Mouse (Mus musculus) forebrain, embryonic 14.5 days (tissue): ENCODE measurements at regions not wholly inside any gene's neighbourhood (a gene's known extent, or its start where the extent isn't known, plus 50 kb on each side); places are given as distances from the start of the nearest gene placed in this dataset.
A peak's percentile ranks its signal among the peaks of the same experiment; 100 is the strongest.

Experiments
- ATAC-seq: fragments of 200-750 bp; cut with Nextera tagmentation; 2 replicates; pipeline ENCODE4 v1.8.0; 2017; ENCODE audit warnings: mild to moderate bottlenecking, moderate library complexity
- DNase-seq: peaks from one replicate; pipeline ENCODE4 v3.0.0-alpha.2; 2015; ENCODE audit warnings: low spot score
- H3K27ac ChIP-seq: fragments of 300-500 bp; sonication (generic); 2 replicates; pipeline ENCODE4 v1.5.1; 2014; ENCODE audit warnings: low read depth, mild to moderate bottlenecking, control low read depth, low read length, moderate library complexity
- H3K27me3 ChIP-seq: fragments of 300-500 bp; sonication (generic); replicated peaks from 2 replicates; pipeline ENCODE4 v1.6.1; 2014; ENCODE audit warnings: low read length, control low read depth, mixed read lengths; ENCODE audit not compliant: control insufficient read depth, insufficient read depth
- H3K36me3 ChIP-seq: fragments of 300-500 bp; sonication (generic); 2 replicates; pipeline ENCODE4 v1.6.1; 2014; ENCODE audit warnings: low read length, control low read depth; ENCODE audit not compliant: control insufficient read depth, insufficient read depth
- H3K4me1 ChIP-seq: fragments of 300-500 bp; sonication (generic); 2 replicates; pipeline ENCODE4 v1.6.1; 2014; ENCODE audit warnings: antibody characterized with exemption, low read length, control low read depth; ENCODE audit not compliant: control insufficient read depth, insufficient read depth
- H3K4me2 ChIP-seq: fragments of 300-500 bp; sonication (generic); 2 replicates; pipeline ENCODE4 v1.6.1; 2014; ENCODE audit warnings: mild to moderate bottlenecking, control low read depth, low read length
- H3K4me3 ChIP-seq: fragments of 300-500 bp; sonication (generic); 2 replicates; pipeline ENCODE4 v1.5.1; 2014; ENCODE audit warnings: low read depth, low read length, control low read depth
- H3K9ac ChIP-seq: fragments of 300-500 bp; sonication (generic); 2 replicates; pipeline ENCODE4 v1.6.1; 2014; ENCODE audit warnings: mild to moderate bottlenecking, low read length, control low read depth, moderate library complexity
- H3K9me3 ChIP-seq: fragments of 300-500 bp; sonication (generic); replicated peaks from 2 replicates; pipeline ENCODE4 v1.6.1; 2016; ENCODE audit warnings: low read length, control low read depth, mixed read lengths; ENCODE audit not compliant: control insufficient read depth
- WGBS: fragments of 180-500 bp; shearing (Covaris S2); extraction: QIAGEN DNeasy Blood & Tissue Kit; methylation state at CpG from one replicate; pipeline ENCODE4 v1.1.7; 2014; 5-methylcytosine and 5-hydroxymethylcytosine counted together

DNA sequence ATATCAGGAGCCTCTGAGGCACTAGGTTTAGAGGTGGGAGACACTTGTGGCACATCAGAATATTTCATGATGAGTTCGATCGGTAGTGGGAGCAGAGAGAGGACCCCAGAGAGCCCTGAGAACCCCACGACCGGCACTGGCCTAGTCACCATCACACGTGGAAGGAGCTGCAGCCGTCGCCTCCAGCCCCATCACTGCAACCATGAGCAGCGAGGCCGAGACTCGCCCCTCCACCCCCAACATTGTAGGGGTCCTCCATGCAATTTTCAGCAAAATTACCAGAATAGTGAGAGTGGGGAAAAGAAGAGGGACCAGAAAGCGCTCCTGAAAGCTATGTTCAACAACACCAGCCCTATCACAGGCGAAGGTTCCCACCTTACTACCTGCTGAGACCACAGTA, 297.0 kb downstream of the Edem1 start:
- Histone ChIP-seq H3K4me1 (no peaks in the 10 kb centered on the region), H3K4me3 (no peak overlapping the region), H3K9ac (no peak overlapping the region), H3K36me3 (no peaks in the 10 kb centered on the region), H3K4me2 (no peak overlapping the region), H3K27me3 (no peaks in the 10 kb centered on the region), H3K27ac (no peak overlapping the region), H3K9me3 (no peaks in the 10 kb centered on the region)
- ATAC-seq (no peak), DNase-seq (no peak)
- WGBS = 95% methylated on average over 12 of the region's 12 CpGs

DNA sequence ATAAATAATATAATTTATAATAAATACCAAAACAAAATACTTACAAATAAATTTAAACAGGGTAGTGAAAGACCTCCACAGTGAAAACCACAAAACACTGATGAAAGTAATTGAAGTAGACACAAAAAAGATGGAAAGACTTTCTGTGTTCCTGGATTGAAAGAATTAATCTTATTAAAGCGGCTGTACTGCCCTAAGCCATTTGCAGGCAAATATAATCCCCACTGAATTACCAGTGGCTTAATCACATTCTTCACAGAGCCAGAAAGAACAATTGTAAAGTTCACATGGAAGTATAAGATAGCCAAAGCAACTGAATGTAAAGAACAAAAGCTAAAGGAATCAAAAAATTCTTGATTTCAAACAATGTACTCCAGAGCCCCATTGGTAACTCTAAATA, 298.8 kb downstream of the Edem1 start:
- no peaks in the 10 kb centered on the region for H3K36me3 ChIP-seq
- H3K4me3 ChIP-seq = no peak overlapping the region
- H3K4me2 ChIP-seq = no peak overlapping the region
- no peaks in the 10 kb centered on the region for H3K27me3 ChIP-seq
- no peak for ATAC-seq
- no peaks in the 10 kb centered on the region for H3K4me1 ChIP-seq
- H3K27ac ChIP-seq = no peak overlapping the region
- 63% methylated on average over 1 of the region's 1 CpGs for WGBS
- H3K9ac ChIP-seq = no peak overlapping the region
- DNase-seq = no peak
- no peaks in the 10 kb centered on the region for H3K9me3 ChIP-seq

DNA sequence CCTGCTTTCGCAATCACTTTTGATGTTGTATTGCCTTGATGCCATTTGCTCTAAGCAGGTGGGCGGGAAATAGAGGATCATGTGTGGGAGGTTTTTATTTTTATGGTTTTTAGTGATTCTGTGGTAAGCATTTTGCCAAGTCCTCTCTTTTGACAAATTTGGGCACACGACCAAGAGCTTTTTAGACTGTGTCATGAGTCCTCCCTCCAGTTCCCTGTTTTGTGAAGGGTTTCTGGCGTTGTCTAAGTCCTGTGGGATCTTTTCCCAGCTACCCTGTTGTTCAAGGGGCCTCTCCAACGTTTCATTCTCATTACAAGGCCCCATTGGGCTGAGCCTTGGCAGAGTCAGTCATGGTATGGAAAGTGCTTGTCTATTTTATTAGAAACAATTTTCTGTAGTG, 317.7 kb downstream of the Edem1 start:
- DNase-seq (peak; percentile 61), ATAC-seq (peak; percentile 53; the same call in 1 of the 2 replicates)
- WGBS = 49% methylated on average over 5 of the region's 5 CpGs

DNA sequence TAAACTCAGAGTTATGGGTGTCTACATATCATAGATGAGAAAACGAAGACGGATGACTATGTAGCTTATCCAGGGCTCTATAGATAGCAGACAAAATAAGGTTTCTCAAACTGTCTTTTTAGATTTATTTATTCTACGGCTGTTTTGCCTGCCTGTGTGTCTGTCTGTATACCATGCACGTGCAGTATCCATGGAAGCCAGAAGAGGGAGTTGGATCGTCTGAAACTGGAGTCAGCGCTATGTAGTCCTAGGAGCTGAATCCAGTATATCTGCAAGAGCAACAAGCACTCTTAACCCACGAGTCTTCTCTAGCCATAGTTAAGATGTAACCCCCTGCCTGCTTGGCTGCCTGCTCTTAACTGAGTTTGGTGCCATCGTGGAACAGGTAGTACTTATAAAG, 320.6 kb downstream of the Edem1 start:
- Histone ChIP-seq H3K4me3 (no peak overlapping the region), H3K9me3 (no peaks in the 10 kb centered on the region), H3K4me1 (peaks cover 4% of the 10 kb centered on the region; the same call in 1 of the 2 replicates), H3K27ac (no peak overlapping the region), H3K27me3 (no peaks in the 10 kb centered on the region), H3K9ac (no peak overlapping the region), H3K4me2 (no peak overlapping the region), H3K36me3 (no peaks in the 10 kb centered on the region)
- ATAC-seq = no peak
- DNase-seq = no peak
- WGBS = 78% methylated on average over 8 of the region's 8 CpGs

More for the DNA sequence above, 317.7 kb downstream of the Edem1 start:
- Histone ChIP-seq H3K4me1 (no peaks in the 10 kb centered on the region), H3K27me3 (no peaks in the 10 kb centered on the region), H3K4me2 (no peak overlapping the region), H3K9me3 (no peaks in the 10 kb centered on the region), H3K36me3 (no peaks in the 10 kb centered on the region), H3K4me3 (no peak overlapping the region), H3K27ac (no peak overlapping the region), H3K9ac (no peak overlapping the region)

DNA sequence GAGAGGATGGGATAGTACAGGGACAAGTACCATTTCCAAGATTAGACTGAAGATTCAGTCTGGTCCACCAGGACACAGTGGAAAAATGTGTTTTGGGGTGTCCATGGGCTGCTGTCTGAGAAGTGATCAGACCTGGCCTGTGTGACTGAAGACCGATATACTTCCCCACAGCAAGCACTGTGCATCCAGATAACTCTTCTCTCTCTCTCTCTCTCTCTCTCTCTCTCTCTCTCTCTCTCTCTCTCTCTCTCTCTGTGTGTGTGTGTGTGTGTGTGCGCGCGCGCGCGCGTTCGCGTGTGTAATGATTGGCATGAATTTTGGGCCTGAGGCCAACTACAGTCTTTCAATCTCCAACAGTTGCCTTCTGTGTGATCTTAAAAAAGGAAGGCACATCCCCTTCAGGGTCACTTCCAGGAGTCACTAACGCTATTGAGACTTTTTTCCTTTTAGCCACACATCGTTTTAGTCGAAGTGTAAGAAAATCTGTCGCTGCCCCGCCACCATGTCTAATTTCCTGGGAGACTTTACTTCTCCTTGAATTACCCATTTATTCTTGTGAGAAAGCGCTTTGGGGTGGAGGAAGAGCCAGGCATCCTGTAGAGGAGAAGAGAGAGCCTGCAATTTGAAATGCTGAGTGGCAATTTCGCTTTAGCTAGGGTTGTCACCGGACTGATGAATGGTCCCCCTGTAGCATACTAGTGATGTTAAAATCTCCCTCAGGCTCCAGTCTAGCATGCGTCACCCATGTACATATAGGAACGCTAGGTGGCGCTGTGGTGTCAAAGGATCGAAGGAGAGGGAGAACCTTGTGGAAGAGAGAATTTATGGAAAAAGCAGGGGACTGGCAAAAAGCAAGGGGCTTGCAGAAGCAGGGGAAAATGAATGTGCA, 321.8 kb downstream of the Edem1 start:
- WGBS = 53% methylated on average over 21 of the region's 22 CpGs
- H3K4me3 ChIP-seq = no peak overlapping the region
- H3K9ac ChIP-seq = no peak overlapping the region
- ATAC-seq (peak; percentile 92), DNase-seq (peak; percentile 95)
- peak overlapping the region; percentile 4 for H3K4me2 ChIP-seq
- H3K27ac ChIP-seq = no peak overlapping the region
- no peaks in the 10 kb centered on the region for H3K27me3 ChIP-seq
- H3K9me3 ChIP-seq = no peaks in the 10 kb centered on the region
- peaks cover 4% of the 10 kb centered on the region; the same call in 1 of the 2 replicates for H3K4me1 ChIP-seq
- H3K36me3 ChIP-seq = no peaks in the 10 kb centered on the region

DNA sequence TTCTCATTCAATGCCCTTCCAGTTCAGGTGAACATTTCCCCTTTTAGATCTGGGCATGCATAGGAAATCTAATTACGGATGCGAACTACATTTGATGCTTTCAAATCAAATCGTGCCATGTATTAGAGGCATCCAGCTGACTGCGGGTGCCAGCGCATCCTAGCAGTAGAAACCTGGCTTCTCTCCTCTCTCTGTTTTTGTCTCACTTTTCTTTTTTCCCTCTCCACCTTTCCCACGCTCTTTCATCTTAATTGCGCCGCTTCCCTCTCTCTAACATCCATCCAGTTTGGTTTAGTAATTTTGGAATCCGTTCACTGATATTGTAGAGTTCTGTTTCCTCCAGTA, 322.4 kb downstream of the Edem1 start:
- H3K4me1 ChIP-seq = peaks cover 4% of the 10 kb centered on the region; the same call in 1 of the 2 replicates
- no peak overlapping the region for H3K9ac ChIP-seq
- H3K4me3 ChIP-seq = no peak overlapping the region
- DNase-seq = no peak
- no peaks in the 10 kb centered on the region for H3K27me3 ChIP-seq
- ATAC-seq = peak; percentile 43
- WGBS = 72% methylated on average over 9 of the region's 9 CpGs
- H3K27ac ChIP-seq = no peak overlapping the region
- H3K36me3 ChIP-seq = no peaks in the 10 kb centered on the region
- H3K4me2 ChIP-seq = no peak overlapping the region
- H3K9me3 ChIP-seq = no peaks in the 10 kb centered on the region

DNA sequence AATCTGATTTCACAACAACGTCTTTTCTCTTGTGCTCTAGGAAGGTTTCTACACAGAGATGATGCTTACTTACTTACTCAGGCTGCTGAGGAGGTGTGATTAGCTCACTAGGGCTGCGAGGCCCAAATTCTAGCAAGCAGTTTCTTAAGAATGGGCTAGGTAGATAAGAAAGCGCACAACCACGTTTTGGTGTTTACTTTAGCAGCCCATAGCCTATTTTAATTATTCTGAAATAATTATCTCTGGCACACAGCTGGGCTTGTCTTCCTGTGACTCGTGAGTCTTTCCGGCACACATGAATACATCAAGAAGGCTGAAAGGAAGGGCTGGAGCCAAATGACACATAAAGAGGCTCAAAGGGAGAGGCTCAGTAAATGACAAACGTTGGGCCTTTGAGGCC, 325.2 kb downstream of the Edem1 start:
- peak; percentile 16 for DNase-seq
- no peak overlapping the region for H3K4me2 ChIP-seq
- H3K9me3 ChIP-seq = no peaks in the 10 kb centered on the region
- peaks cover 4% of the 10 kb centered on the region; the same call in 1 of the 2 replicates for H3K4me1 ChIP-seq
- no peak overlapping the region for H3K9ac ChIP-seq
- no peaks in the 10 kb centered on the region for H3K36me3 ChIP-seq
- H3K27ac ChIP-seq = no peak overlapping the region
- no peak overlapping the region for H3K4me3 ChIP-seq
- no peak for ATAC-seq
- 31% methylated on average over 7 of the region's 7 CpGs for WGBS
- no peaks in the 10 kb centered on the region for H3K27me3 ChIP-seq

DNA sequence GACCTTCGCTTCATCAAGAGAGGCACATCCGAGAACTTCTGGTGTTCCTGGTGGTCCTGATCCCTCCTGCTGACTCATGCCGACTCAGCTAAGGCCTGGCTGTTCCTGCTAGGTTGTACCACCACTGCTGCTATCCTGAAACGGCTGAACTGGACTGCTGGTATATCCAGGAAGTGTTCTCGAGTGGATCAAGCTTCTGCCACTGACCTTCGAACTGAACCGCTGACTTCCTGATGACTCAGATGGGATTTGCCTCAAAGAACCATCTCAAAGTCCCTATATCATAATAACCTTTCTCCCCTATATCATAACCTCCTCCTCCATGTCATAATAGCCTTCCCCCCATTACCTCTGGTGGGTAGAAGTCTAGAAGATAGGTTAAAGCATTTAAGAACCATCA, 331.1 kb downstream of the Edem1 start:
- ATAC-seq = no peak
- Histone ChIP-seq H3K27ac (no peak overlapping the region), H3K4me1 (no peaks in the 10 kb centered on the region), H3K4me3 (no peak overlapping the region), H3K9me3 (no peaks in the 10 kb centered on the region), H3K9ac (no peak overlapping the region), H3K27me3 (no peaks in the 10 kb centered on the region), H3K4me2 (no peak overlapping the region), H3K36me3 (no peaks in the 10 kb centered on the region)
- DNase-seq = no peak
- WGBS = 92% methylated on average over 7 of the region's 7 CpGs

DNA sequence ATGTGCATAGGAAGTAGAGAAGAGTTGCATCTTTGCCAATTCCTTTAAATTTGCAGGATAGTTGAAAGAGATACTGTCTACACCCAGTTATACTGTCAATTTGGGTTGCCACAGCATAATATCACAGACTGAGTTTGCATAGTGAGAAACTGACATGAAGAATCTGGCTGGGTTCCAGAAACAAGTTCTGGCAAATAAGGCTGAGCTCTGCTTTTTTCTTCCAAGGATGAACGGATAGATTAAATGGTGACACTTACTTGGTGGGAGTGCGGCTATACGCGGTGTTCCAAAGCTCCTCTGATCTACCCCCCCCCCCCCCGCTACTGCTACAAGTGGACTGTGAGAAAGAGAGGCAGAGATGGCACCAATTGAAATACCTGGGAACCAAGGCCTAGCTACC, 339.0 kb downstream of the Edem1 start:
- Histone ChIP-seq H3K27ac (no peak overlapping the region), H3K9me3 (no peaks in the 10 kb centered on the region), H3K4me1 (no peaks in the 10 kb centered on the region; the same call in 1 of the 2 replicates), H3K4me2 (no peak overlapping the region), H3K36me3 (no peaks in the 10 kb centered on the region), H3K4me3 (no peak overlapping the region), H3K27me3 (no peaks in the 10 kb centered on the region), H3K9ac (no peak overlapping the region)
- ATAC-seq (peak; percentile 63; the same call in 1 of the 2 replicates), DNase-seq (peak; percentile 82)
- WGBS = 78% methylated on average over 5 of the region's 5 CpGs
